Mouse (Mus musculus) hindbrain, embryonic 10.5 days (tissue): Measurements from ENCODE around the gene Inafm1. TPM values are rescaled to one million over a fixed set of nuclear protein-coding genes. Genes with fewer than 3 reads are reported as not detected.
A peak's percentile ranks its signal among the peaks of the same experiment; 100 is the strongest.

ENCODE experiments used
- DNase-seq: peaks from one replicate; pipeline ENCODE4 v3.0.0-alpha.2; 2017; ENCODE audit warnings: low spot score
- H3K27ac ChIP-seq: fragments of 300-500 bp; sonication (generic); 2 replicates; pipeline ENCODE4 v1.5.1; 2016; ENCODE audit warnings: mild to moderate bottlenecking, moderate library complexity
- H3K27me3 ChIP-seq: fragments of 300-500 bp; sonication (generic); 2 replicates; pipeline ENCODE4 v1.6.1; 2016; ENCODE audit warnings: mild to moderate bottlenecking; ENCODE audit not compliant: poor library complexity, insufficient read depth, severe bottlenecking
- H3K36me3 ChIP-seq: fragments of 300-500 bp; sonication (generic); 2 replicates; pipeline ENCODE4 v1.6.1; 2016; ENCODE audit warnings: mild to moderate bottlenecking, moderate library complexity
- H3K4me1 ChIP-seq: fragments of 300-500 bp; sonication (generic); replicated peaks from 2 replicates; pipeline ENCODE4 v1.6.1; 2016; ENCODE audit warnings: mild to moderate bottlenecking
- H3K4me3 ChIP-seq: fragments of 300-500 bp; sonication (generic); 2 replicates; pipeline ENCODE4 v1.5.1; 2016; ENCODE audit warnings: mild to moderate bottlenecking, moderate library complexity
- H3K9me3 ChIP-seq: fragments of 300-500 bp; sonication (generic); 2 replicates; pipeline ENCODE4 v1.6.1; 2016; ENCODE audit warnings: mild to moderate bottlenecking, moderate library complexity
- WGBS: fragments of 180-500 bp; shearing (Covaris S2); methylation state at CpG from one replicate; pipeline ENCODE4 v1.1.7; 2016; 5-methylcytosine and 5-hydroxymethylcytosine counted together
- polyA plus RNA-seq: library from polyadenylated mRNA; unstranded; fragments of >200 nt; fragmentation: Nextera tagmentation; extraction: Ambion mirVana; gene quantifications from 2 replicates; pipeline ENCODE4 v1.2.1, GENCODE M21; 2016

Gene Inafm1
- polyA plus RNA-seq = 7.7 and 13.0 TPM in 2 replicates

DNA sequence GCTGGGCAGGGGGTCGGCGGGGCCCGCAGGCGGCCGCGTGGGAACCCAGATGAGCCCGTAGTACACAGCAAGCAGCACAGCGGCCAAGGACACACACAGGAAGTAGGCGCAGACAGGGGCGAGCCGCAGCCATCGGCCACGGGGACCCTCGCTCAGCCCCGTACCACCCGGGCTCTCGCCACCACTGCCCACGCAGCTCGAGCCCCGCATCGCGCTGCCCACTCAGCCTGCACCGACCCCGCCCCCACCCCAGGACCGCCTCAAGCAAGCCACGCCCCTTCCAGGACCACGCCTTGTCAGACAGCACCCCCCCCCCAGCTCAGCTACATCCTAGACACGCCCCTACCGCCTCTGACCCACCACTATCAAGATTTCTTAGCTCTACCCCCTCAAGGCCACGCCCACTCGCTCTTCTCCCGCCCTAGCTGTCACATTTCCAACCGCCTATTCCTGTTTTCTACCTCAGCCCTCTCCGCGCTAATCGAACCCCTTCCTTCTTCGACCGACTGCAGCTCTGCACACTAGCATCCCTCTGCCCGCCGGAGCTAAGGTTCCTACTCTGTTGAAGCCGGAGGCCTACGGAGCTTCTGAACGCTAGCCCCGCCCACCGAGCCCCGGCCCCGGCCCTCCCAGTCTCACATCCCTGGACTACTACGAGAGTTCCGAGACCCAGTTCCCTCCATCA lies at the start of gene Inafm1:
Inafm1 (minus strand) TSS at position 537 of the 685 bp plus-strand sequence.
- peak; percentile 93 for DNase-seq
- under 1% methylated on average over 49 of the region's 49 CpGs for WGBS
- peaks cover 38% of the 10 kb centered on the region for H3K4me1 ChIP-seq

DNA sequence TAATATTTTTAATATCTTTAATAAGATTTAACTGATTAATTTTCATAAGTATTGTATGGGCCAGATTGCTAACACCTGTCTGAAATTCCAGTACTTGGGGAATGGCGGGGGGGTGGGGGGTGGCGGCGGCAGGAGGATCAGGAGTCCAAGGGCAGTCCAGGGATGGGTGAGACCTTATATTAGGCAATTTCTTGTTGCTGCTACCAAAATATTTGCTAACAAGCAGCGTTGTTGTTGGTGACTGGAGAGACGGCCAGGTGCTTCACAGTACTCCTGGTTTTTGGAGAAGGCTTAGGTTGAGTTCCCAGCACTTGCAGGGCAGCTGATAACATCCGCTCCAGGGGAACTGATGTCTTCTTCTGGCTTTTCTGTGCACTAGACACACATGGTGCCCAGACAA lies 47.1 kb upstream of the Inafm1 start:
- no peak for DNase-seq
- H3K4me3 ChIP-seq = no peak overlapping the region
- WGBS = 92% methylated on average over 6 of the region's 6 CpGs
- H3K36me3 ChIP-seq = peaks cover 47% of the 10 kb centered on the region
- H3K27me3 ChIP-seq = no peaks in the 10 kb centered on the region
- no peaks in the 10 kb centered on the region; the same call in 1 of the 2 replicates for H3K4me1 ChIP-seq
- H3K27ac ChIP-seq = no peak overlapping the region
- H3K9me3 ChIP-seq = no peaks in the 10 kb centered on the region

More for the DNA sequence above, at the start of gene Inafm1:
- peak within 1 kb of the TSS; percentile 64 for H3K4me3 ChIP-seq
- peaks cover 28% of the 10 kb centered on the region for H3K27me3 ChIP-seq
- peaks cover 34% of the 10 kb centered on the region for H3K36me3 ChIP-seq
- H3K27ac ChIP-seq = peak within 1 kb of the TSS; percentile 88
- H3K9me3 ChIP-seq = no peaks in the 10 kb centered on the region

DNA sequence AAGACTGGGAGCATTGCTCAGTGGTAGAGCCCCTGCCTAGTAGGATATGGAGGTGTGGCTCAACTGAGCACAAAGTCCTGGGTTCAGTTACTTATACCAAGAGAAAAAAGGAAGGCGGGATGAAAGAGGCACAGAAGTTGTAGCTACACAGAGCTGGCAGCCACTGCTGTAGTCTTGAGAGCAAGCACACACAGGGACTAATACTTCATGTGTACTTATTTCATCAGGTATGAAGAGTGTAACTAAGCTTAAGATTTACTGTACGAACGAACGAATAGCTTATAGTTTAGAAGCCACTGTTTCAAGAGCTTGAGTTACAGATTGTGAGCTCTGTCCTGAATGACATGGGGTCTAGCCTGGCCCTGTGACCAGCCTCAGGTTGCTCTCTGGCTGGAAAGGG lies 45.8 kb upstream of the Inafm1 start:
- Histone ChIP-seq H3K27ac (no peak overlapping the region), H3K36me3 (peaks cover 40% of the 10 kb centered on the region), H3K4me1 (peaks cover 6% of the 10 kb centered on the region), H3K4me3 (no peak overlapping the region), H3K27me3 (no peaks in the 10 kb centered on the region), H3K9me3 (no peaks in the 10 kb centered on the region)
- DNase-seq = no peak
- WGBS = 94% methylated on average over 4 of the region's 4 CpGs

DNA sequence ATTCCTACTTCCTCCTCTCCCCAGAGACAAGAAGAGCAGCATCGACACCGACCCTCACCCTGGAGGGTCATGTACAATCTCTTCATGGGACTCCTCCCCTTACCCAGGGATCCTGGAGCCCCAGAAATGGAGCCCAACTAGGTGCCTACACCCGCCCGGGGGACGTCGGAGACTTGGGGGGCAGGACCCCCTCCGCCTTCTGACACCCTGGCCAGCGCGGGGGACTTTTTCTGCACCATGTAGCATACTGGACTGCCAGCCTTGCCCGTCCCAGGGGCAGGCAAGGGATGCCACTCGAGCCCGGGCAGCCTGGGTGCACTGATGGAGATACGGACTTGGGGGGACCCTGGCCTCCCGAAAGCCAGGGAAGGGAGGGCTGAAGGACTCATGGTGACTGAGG lies 43.7 kb upstream of the Inafm1 start:
- Histone ChIP-seq H3K27me3 (no peaks in the 10 kb centered on the region), H3K36me3 (peaks cover 32% of the 10 kb centered on the region), H3K4me3 (no peak overlapping the region), H3K4me1 (peaks cover 27% of the 10 kb centered on the region), H3K27ac (no peak overlapping the region), H3K9me3 (no peaks in the 10 kb centered on the region)
- WGBS = 83% methylated on average over 14 of the region's 14 CpGs
- no peak for DNase-seq

DNA sequence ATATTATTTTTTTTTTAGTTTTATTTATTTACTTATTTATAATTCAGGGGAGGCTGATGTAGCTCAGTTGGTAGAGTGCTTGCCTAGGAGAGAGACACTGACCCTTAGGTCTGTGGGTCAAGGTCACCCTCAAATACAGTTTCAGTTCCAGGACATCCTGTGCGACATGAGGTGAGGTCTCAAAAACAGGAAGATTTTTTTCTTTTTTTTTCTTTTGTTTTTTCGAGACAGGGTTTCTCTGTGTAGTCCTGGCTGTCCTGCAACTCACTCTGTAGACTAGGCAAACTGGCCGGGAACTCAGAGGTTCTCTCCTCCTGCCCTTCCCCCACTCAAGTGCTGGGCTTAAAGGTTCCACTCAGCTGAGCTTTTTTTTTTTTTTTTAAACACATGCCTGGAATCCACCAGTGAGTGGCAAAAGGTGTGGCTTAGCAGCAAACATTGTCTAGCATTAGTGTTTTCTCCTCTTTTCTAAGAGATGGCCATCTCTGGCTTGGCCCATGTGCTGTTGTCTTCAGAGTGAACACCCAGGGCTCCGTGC lies 41.9 kb upstream of the Inafm1 start:
- 70% methylated on average over 4 of the region's 4 CpGs for WGBS

DNA sequence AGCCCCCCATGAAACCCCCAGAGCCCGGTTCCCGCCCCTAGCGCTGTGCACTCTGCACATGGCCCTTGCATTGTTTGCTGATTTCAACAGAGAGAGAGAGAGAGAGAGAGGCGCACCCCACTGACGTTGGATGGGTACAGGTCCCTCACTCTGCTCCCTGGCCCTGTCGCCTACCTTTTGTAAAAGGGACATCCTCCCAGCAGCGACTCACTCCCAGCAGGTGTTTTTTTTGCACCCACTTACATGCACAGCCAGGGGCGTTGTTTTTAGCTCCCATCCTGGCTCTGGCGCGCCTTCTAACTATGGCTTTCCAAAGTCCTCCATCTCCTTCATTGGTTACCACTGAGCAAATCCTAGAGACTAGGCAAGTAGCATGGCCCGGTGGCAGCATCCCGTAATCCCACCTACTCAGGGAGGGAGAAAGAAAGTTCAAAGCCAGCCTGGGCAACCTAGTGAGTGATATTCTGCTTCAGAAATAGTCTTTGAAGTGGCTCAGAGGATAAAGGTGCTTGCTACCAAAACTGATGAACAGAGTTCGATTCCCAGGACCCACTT lies 40.9 kb upstream of the Inafm1 start:
- Histone ChIP-seq H3K4me1 (peaks cover 55% of the 10 kb centered on the region), H3K36me3 (peaks cover 27% of the 10 kb centered on the region), H3K27me3 (no peaks in the 10 kb centered on the region), H3K27ac (peak overlapping the region; percentile 100), H3K4me3 (peak overlapping the region; percentile 95), H3K9me3 (no peaks in the 10 kb centered on the region)
- 11% methylated on average over 13 of the region's 13 CpGs for WGBS
- DNase-seq = no peak

More for the DNA sequence above, 41.9 kb upstream of the Inafm1 start:
- Histone ChIP-seq H3K27ac (peak overlapping the region; percentile 3; the same call in 1 of the 2 replicates), H3K4me3 (no peak overlapping the region), H3K27me3 (no peaks in the 10 kb centered on the region), H3K9me3 (no peaks in the 10 kb centered on the region), H3K36me3 (peaks cover 29% of the 10 kb centered on the region), H3K4me1 (peaks cover 45% of the 10 kb centered on the region)
- DNase-seq = no peak

DNA sequence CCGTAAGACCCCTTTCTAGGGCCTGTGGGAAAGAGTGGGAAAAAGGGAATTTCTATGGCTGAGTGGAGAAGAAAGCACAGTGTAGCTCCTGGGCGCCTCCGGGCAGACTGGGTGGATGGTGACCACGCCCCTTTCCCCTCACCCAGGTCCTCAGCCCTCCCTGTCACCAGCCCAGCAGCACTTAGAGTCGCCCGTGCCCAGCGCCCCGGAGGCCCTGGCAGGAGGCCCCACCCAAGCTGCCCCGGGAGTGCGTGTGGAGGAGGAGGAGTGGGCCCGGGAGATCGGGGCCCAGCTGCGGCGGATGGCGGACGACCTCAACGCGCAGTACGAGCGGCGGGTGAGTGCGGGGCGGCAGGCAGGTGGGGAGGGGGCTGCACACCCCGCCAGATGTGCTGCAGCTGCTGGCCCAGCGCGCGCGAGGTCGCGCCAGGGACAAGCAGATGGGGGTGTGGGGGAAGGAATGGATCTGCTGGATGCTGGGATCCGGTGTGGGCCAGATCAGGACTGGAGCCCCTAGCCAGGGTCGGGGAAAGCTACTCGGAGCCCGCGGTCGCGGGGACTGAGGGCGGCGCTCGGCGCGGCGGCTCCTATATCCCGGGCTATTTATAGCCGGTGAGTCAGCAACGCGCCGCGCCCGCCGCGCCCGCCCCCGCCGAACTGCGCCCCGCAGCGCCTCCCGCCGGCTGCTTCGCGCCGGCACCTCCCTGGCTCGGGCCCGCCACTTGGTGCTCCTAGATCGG lies 40.2 kb upstream of the Inafm1 start:
- H3K4me1 ChIP-seq = peaks cover 61% of the 10 kb centered on the region
- H3K9me3 ChIP-seq = no peaks in the 10 kb centered on the region
- under 1% methylated on average over 66 of the region's 66 CpGs for WGBS
- H3K36me3 ChIP-seq = peaks cover 26% of the 10 kb centered on the region
- peak overlapping the region; percentile 100 for H3K27ac ChIP-seq
- DNase-seq = peak; percentile 83
- no peaks in the 10 kb centered on the region for H3K27me3 ChIP-seq
- H3K4me3 ChIP-seq = peak overlapping the region; percentile 95

DNA sequence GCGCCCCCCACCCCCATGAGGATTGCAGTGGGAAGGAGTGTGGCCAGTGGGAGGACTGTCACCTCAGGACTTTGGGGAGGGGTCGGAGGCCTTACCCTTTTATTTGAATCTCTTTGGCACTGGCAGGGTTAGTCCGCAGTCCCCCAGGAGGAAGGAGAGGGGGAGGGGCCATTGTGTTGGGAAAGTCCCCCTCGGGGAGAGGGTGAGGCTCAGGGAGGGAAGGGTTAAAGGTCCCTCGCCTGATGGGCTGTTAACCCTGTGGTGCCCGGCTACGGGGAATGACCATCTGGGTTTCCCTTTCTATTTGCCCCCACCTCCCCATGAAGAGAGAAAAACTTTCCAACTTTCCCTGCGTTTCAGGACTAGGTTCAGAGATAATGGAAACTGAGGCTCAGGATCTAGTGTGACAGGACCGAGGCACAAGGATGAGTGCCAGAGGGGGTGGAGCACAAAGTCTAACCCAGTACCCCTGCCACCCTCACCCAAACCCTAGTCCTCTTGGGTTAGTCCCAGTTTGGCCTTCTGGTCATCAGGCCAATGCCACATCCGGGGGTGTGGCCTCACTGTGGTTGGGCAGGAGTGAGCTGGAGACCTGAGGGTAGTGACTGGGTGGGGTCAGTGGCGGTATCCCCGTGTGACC lies 39.4 kb upstream of the Inafm1 start:
- Histone ChIP-seq H3K4me1 (peaks cover 65% of the 10 kb centered on the region), H3K4me3 (peak overlapping the region; percentile 95), H3K27me3 (no peaks in the 10 kb centered on the region), H3K36me3 (peaks cover 17% of the 10 kb centered on the region), H3K27ac (peak overlapping the region; percentile 100), H3K9me3 (no peaks in the 10 kb centered on the region)
- peak; percentile 90 for DNase-seq
- WGBS = under 1% methylated on average over 12 of the region's 12 CpGs

DNA sequence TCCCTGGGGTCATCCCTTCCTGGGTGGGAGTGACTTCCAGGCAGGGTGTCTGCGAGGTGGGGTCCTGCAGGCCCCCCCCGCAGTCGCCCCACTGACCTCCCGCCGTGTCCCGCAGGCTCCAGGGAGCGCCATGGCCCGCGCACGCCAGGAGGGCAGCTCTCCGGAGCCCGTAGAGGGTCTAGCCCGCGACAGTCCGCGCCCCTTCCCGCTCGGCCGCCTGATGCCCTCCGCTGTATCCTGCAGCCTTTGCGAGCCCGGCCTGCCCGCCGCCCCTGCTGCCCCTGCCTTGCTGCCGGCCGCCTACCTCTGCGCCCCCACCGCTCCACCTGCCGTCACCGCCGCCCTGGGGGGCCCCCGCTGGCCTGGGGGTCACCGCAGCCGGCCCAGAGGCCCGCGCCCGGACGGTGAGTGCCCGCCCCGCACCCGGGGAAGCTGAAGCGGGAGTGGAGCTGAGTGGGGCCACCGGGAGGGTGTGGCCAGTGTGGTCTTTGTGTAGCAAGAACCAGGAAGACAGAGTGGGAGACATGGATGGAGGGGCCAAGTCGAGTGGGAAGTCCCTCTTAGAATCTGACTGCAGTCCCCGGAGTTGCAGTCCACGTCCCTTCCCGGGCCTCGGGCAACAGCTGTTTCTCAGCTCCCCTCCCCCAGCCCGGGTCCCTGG lies 38.7 kb upstream of the Inafm1 start:
- Histone ChIP-seq H3K27ac (peak overlapping the region; percentile 100), H3K36me3 (peaks cover 11% of the 10 kb centered on the region), H3K4me3 (peak overlapping the region; percentile 95), H3K9me3 (no peaks in the 10 kb centered on the region), H3K4me1 (peaks cover 65% of the 10 kb centered on the region), H3K27me3 (no peaks in the 10 kb centered on the region)
- DNase-seq = no peak
- WGBS = under 1% methylated on average over 49 of the region's 49 CpGs

DNA sequence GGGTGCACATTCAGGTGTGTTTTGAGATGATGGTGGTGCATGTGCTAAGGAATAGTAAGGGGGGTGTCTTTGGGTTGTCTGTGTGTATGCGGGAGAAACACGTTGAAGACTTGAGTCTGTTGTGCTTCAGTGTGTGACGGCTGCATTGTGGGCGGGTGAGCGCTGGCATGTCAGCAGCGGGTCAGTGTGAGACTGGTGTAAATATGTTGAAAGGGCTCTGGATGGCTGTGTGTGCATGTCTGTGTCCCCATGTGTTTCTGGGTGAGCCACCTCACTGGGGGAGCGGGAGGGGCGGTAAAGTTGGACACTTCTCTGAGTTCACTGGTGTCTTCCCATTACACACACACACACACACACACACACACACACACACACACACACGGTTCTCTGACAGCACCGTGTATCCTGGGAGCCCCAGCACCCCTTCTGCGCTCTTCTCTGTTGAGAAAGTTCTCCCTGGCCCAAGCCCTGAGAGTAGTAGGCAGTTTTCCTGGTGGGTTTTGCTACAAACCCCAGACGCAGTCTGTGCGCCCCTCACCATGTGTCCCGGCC lies 38.1 kb upstream of the Inafm1 start:
- H3K27ac ChIP-seq = peak overlapping the region; percentile 100
- H3K4me1 ChIP-seq = peaks cover 65% of the 10 kb centered on the region
- under 1% methylated on average over 14 of the region's 14 CpGs for WGBS
- H3K36me3 ChIP-seq = peaks cover 5% of the 10 kb centered on the region
- no peaks in the 10 kb centered on the region for H3K27me3 ChIP-seq
- DNase-seq = peak; percentile 35
- H3K4me3 ChIP-seq = peak overlapping the region; percentile 95
- H3K9me3 ChIP-seq = no peaks in the 10 kb centered on the region

DNA sequence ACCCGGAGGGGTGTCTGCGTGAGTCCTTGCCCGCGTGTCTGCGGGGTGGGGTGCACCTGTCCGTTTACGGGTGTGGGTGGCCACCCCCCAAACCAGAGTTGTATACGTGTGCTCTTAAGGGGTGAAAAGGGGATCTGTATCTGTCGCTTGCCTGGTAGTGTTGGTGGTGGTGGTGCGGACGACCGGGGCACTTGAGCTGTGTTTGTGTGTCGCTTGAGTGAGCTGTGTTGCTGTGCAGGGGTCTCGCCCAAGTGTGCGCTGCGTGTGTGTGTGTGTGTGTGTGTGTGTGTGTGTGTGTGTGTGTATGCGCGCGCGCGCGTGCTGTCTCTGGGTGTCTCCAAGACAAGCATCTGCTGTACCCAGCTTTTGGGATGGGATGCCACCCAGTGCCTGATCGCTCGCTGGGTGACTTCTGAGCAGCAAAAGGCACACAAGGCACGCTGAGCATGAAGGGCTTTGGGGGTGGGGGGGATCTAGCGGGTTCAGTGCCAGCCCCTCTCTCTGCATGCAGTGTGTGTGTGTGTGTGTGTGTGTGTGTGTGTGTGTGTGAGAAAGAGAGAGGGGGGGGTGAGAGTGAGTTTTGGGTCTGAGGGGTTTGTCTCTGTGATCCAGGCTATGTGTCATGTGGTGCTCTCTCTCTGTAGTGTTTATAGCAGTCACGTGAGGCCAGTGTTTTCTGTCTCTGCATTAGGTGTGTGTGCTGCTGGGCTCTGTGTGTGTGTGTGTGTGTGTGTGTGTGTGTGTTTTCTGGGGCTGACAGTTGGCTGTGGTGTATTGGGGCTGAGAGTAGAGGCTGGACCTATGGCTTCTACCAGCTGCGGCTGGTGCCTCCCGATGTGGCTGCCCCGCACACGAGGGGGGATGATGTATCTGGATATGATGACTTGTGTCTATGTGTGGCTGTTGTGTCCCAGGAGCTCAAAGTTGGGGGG lies 37.4 kb upstream of the Inafm1 start:
- under 1% methylated on average over 31 of the region's 31 CpGs for WGBS
- peak; percentile 46 for DNase-seq
- peak overlapping the region; percentile 100 for H3K27ac ChIP-seq
- H3K27me3 ChIP-seq = no peaks in the 10 kb centered on the region
- H3K36me3 ChIP-seq = no peaks in the 10 kb centered on the region
- H3K9me3 ChIP-seq = no peaks in the 10 kb centered on the region
- H3K4me3 ChIP-seq = peak overlapping the region; percentile 95
- H3K4me1 ChIP-seq = peaks cover 65% of the 10 kb centered on the region
